Mouse (Mus musculus) heart, postnatal 0 days (tissue): ENCODE results near the gene Qtrt1.

Experiments
- CTCF ChIP-seq: IDR thresholded peaks from 2 replicates; pipeline ENCODE4 v1.5.1; 2016; ENCODE audit warnings: antibody characterized with exemption, control low read depth, low read depth
- EP300 ChIP-seq: IDR thresholded peaks from 2 replicates; pipeline ENCODE4 v1.6.1; 2016; ENCODE audit warnings: antibody characterized with exemption, low read depth

- TF ChIP-seq CTCF (no peak), EP300 (no peak)
These were observed 40.8 kb upstream of the Qtrt1 start for GRCm38 (mm10) chr9:21370876-21371275.
